Mouse (Mus musculus): ENCODE results near the gene Prr5l. TPM values are rescaled to one million over a fixed set of nuclear protein-coding genes. Genes with fewer than 3 reads are reported as not detected.
A peak's percentile ranks its signal among the peaks of the same experiment; 100 is the strongest.

Gene Prr5l
- polyA plus RNA-seq, 3 experiments from 2014 or later = 1.0 to 2.4 (median 2.4) TPM

GRCm38 (mm10) chr2:101820816-101821215 lies 62.0 kb downstream of the Prr5l start:
- ATAC-seq = no peak

- ATAC-seq = peak; percentile 51
Observed at GRCm38 (mm10) chr2:101818986-101819764, 63.7 kb downstream of the Prr5l start.

- no peak for ATAC-seq
Observed at GRCm38 (mm10) chr2:101816646-101817308, 66.0 kb downstream of the Prr5l start.

- ATAC-seq = no peak
Observed at GRCm38 (mm10) chr2:101815250-101815934, 67.4 kb downstream of the Prr5l start.

GRCm38 (mm10) chr2:101814272-101814625 lies 68.6 kb downstream of the Prr5l start:
- no peak for ATAC-seq

- no peak for ATAC-seq
Observed at GRCm38 (mm10) chr2:101813581-101814271, 69.1 kb downstream of the Prr5l start.

- ATAC-seq = no peak
Observed at GRCm38 (mm10) chr2:101811925-101812324, 70.9 kb downstream of the Prr5l start.

- no peak for ATAC-seq
Observed at GRCm38 (mm10) chr2:101810774-101811173, 72.1 kb downstream of the Prr5l start.

- no peak for ATAC-seq
Observed at GRCm38 (mm10) chr2:101809640-101810305, 73.1 kb downstream of the Prr5l start.

GRCm38 (mm10) chr2:101807756-101808155 lies 75.1 kb downstream of the Prr5l start:
- no peak for ATAC-seq

GRCm38 (mm10) chr2:101802240-101802639 lies 80.6 kb downstream of the Prr5l start:
- ATAC-seq = no peak

- ATAC-seq = no peak
Observed at GRCm38 (mm10) chr2:101797901-101798250, 85.0 kb downstream of the Prr5l start.

GRCm38 (mm10) chr2:101797166-101797900 lies 85.5 kb downstream of the Prr5l start:
- peak; percentile 39 for ATAC-seq

- peak; percentile 67 for ATAC-seq
Observed at GRCm38 (mm10) chr2:101796287-101797115, 86.3 kb downstream of the Prr5l start.

- ATAC-seq = no peak
Observed at GRCm38 (mm10) chr2:101792130-101792529, 90.7 kb downstream of the Prr5l start.

- no peak for ATAC-seq
Observed at GRCm38 (mm10) chr2:101783255-101783654, 99.6 kb downstream of the Prr5l start.

GRCm38 (mm10) chr2:101781357-101781777 lies 101.5 kb downstream of the Prr5l start:
- ATAC-seq = no peak

- no peak for ATAC-seq
Observed at GRCm38 (mm10) chr2:101778080-101778479, 104.7 kb downstream of the Prr5l start.

- ATAC-seq = no peak
Observed at GRCm38 (mm10) chr2:101763503-101763902, 119.3 kb downstream of the Prr5l start.

GRCm38 (mm10) chr2:101762955-101763386 lies 119.9 kb downstream of the Prr5l start:
- ATAC-seq = no peak

- ATAC-seq = no peak
Observed at GRCm38 (mm10) chr2:101762405-101762804, 120.4 kb downstream of the Prr5l start.

Data from inflammation-experienced regulatory T-cells, adult 6 months (primary cell).